Mouse (Mus musculus) limb, embryonic 15.5 days (tissue): Measurements from ENCODE around the gene Zfhx3. TPM values are rescaled to one million over a fixed set of nuclear protein-coding genes. Genes with fewer than 3 reads are reported as not detected.
A peak's percentile ranks its signal among the peaks of the same experiment; 100 is the strongest.

Source experiments
- ATAC-seq: fragments of 200-750 bp; cut with Nextera tagmentation; 2 replicates; pipeline ENCODE4 v1.8.0; 2017; ENCODE audit warnings: low read depth, moderate TSS enrichment; ENCODE audit not compliant: insufficient number of reproducible peaks, low FRiP score, low TSS enrichment
- H3K27ac ChIP-seq: fragments of 300-500 bp; sonication (generic); 2 replicates; pipeline ENCODE4 v1.5.1; 2015; ENCODE audit warnings: moderate library complexity, mild to moderate bottlenecking, inconsistent platforms
- H3K27me3 ChIP-seq: fragments of 300-500 bp; sonication (generic); 2 replicates; pipeline ENCODE4 v1.6.1; 2015; ENCODE audit warnings: inconsistent platforms
- H3K36me3 ChIP-seq: fragments of 300-500 bp; sonication (generic); 2 replicates; pipeline ENCODE4 v1.6.1; 2015; ENCODE audit warnings: inconsistent platforms
- H3K4me1 ChIP-seq: fragments of 300-500 bp; sonication (generic); 2 replicates; pipeline ENCODE4 v1.6.1; 2015; ENCODE audit warnings: inconsistent platforms
- H3K4me2 ChIP-seq: fragments of 300-500 bp; sonication (generic); 2 replicates; pipeline ENCODE4 v1.6.1; 2015; ENCODE audit warnings: mild to moderate bottlenecking, inconsistent platforms
- H3K4me3 ChIP-seq: fragments of 300-500 bp; sonication (generic); 2 replicates; pipeline ENCODE4 v1.5.1; 2015; ENCODE audit warnings: mild to moderate bottlenecking, inconsistent platforms
- H3K9ac ChIP-seq: fragments of 300-500 bp; sonication (generic); 2 replicates; pipeline ENCODE4 v1.6.1; 2015; ENCODE audit warnings: inconsistent platforms
- H3K9me3 ChIP-seq: fragments of 300-500 bp; sonication (generic); 2 replicates; pipeline ENCODE4 v1.6.1; 2016; ENCODE audit warnings: inconsistent platforms
- WGBS: fragments of 180-500 bp; shearing (Covaris S2); methylation state at CpG from one replicate; pipeline ENCODE4 v1.1.7; 2015; 5-methylcytosine and 5-hydroxymethylcytosine counted together
- polyA plus RNA-seq: library from polyadenylated mRNA; unstranded; fragments of >200 nt; fragmentation: Nextera tagmentation; extraction: Ambion mirVana; gene quantifications from 2 replicates; pipeline ENCODE4 v1.2.1, GENCODE M21; 2015

The Zfhx3 gene
- polyA plus RNA-seq, 1 experiment from 2014 or later = 19.3 TPM

GRCm38 (mm10) chr8:108713346-108714142 lies 771.1 kb downstream of the Zfhx3 start:
- H3K36me3 ChIP-seq = no peaks in the 10 kb centered on the region
- H3K4me2 ChIP-seq = peak overlapping the region; percentile 92
- WGBS = 21% methylated on average over 19 of the region's 19 CpGs
- H3K4me3 ChIP-seq = peak overlapping the region; percentile 71
- peaks cover 84% of the 10 kb centered on the region for H3K4me1 ChIP-seq
- no peaks in the 10 kb centered on the region for H3K27me3 ChIP-seq
- ATAC-seq = no peak
- H3K9ac ChIP-seq = peak overlapping the region; percentile 79
- peak overlapping the region; percentile 95 for H3K27ac ChIP-seq
- H3K9me3 ChIP-seq = no peaks in the 10 kb centered on the region

GRCm38 (mm10) chr8:108714143-108714635 lies 771.7 kb downstream of the Zfhx3 start:
- no peak for ATAC-seq

GRCm38 (mm10) chr8:108714636-108715415 lies 772.4 kb downstream of the Zfhx3 start:
- Histone ChIP-seq H3K4me3 (peak overlapping the region; percentile 71), H3K9ac (peak overlapping the region; percentile 79), H3K4me2 (peak overlapping the region; percentile 92), H3K27ac (peak overlapping the region; percentile 95), H3K4me1 (peaks cover 81% of the 10 kb centered on the region), H3K27me3 (no peaks in the 10 kb centered on the region), H3K36me3 (no peaks in the 10 kb centered on the region), H3K9me3 (no peaks in the 10 kb centered on the region)
- ATAC-seq = peak; percentile 67
- WGBS = under 1% methylated on average over 68 of the region's 84 CpGs

More at GRCm38 (mm10) chr8:108714143-108714635, 771.7 kb downstream of the Zfhx3 start:
- Histone ChIP-seq H3K4me2 (peak overlapping the region; percentile 92), H3K9ac (peak overlapping the region; percentile 79), H3K4me1 (peaks cover 83% of the 10 kb centered on the region), H3K36me3 (no peaks in the 10 kb centered on the region), H3K27ac (peak overlapping the region; percentile 95), H3K4me3 (peak overlapping the region; percentile 71), H3K27me3 (no peaks in the 10 kb centered on the region), H3K9me3 (no peaks in the 10 kb centered on the region)
- 3% methylated on average over 21 of the region's 21 CpGs for WGBS

GRCm38 (mm10) chr8:108715416-108715948 lies 773.0 kb downstream of the Zfhx3 start:
- Histone ChIP-seq H3K36me3 (no peaks in the 10 kb centered on the region), H3K4me1 (peaks cover 82% of the 10 kb centered on the region), H3K4me3 (peak overlapping the region; percentile 71), H3K27ac (peak overlapping the region; percentile 95), H3K27me3 (no peaks in the 10 kb centered on the region), H3K4me2 (peak overlapping the region; percentile 92), H3K9ac (peak overlapping the region; percentile 79), H3K9me3 (no peaks in the 10 kb centered on the region)
- WGBS = 9% methylated on average over 10 of the region's 11 CpGs
- no peak for ATAC-seq

GRCm38 (mm10) chr8:108716291-108716811 lies 773.9 kb downstream of the Zfhx3 start:
- no peak for ATAC-seq
- 27% methylated on average over 7 of the region's 7 CpGs for WGBS
- H3K4me2 ChIP-seq = peak overlapping the region; percentile 92
- no peaks in the 10 kb centered on the region for H3K27me3 ChIP-seq
- peaks cover 86% of the 10 kb centered on the region for H3K4me1 ChIP-seq
- peak overlapping the region; percentile 95 for H3K27ac ChIP-seq
- no peaks in the 10 kb centered on the region for H3K36me3 ChIP-seq
- no peak overlapping the region for H3K9ac ChIP-seq
- H3K4me3 ChIP-seq = peak overlapping the region; percentile 71
- no peaks in the 10 kb centered on the region for H3K9me3 ChIP-seq

- peak overlapping the region; percentile 6; the same call in 1 of the 2 replicates for H3K4me3 ChIP-seq
- H3K9ac ChIP-seq = no peak overlapping the region
- H3K4me1 ChIP-seq = peaks cover 81% of the 10 kb centered on the region
- peak overlapping the region; percentile 92 for H3K4me2 ChIP-seq
- 38% methylated on average over 8 of the region's 8 CpGs for WGBS
- no peak for ATAC-seq
- H3K9me3 ChIP-seq = no peaks in the 10 kb centered on the region
- no peaks in the 10 kb centered on the region for H3K36me3 ChIP-seq
- peak overlapping the region; percentile 54; the same call in 1 of the 2 replicates for H3K27ac ChIP-seq
- no peaks in the 10 kb centered on the region for H3K27me3 ChIP-seq
These were observed 775.1 kb downstream of the Zfhx3 start for GRCm38 (mm10) chr8:108717545-108717944.

GRCm38 (mm10) chr8:108718031-108718430 lies 775.6 kb downstream of the Zfhx3 start:
- no peaks in the 10 kb centered on the region for H3K9me3 ChIP-seq
- no peak for ATAC-seq
- 37% methylated on average over 6 of the region's 6 CpGs for WGBS
- peak overlapping the region; percentile 4; the same call in 1 of the 2 replicates for H3K4me3 ChIP-seq
- peaks cover 81% of the 10 kb centered on the region for H3K4me1 ChIP-seq
- peak overlapping the region; percentile 92; the same call in 1 of the 2 replicates for H3K4me2 ChIP-seq
- H3K27ac ChIP-seq = peak overlapping the region; percentile 38; the same call in 1 of the 2 replicates
- no peaks in the 10 kb centered on the region for H3K36me3 ChIP-seq
- no peak overlapping the region for H3K9ac ChIP-seq
- no peaks in the 10 kb centered on the region for H3K27me3 ChIP-seq

GRCm38 (mm10) chr8:108720840-108721239 lies 778.4 kb downstream of the Zfhx3 start:
- Histone ChIP-seq H3K4me2 (no peak overlapping the region), H3K4me1 (peaks cover 81% of the 10 kb centered on the region), H3K9me3 (no peaks in the 10 kb centered on the region), H3K9ac (no peak overlapping the region), H3K27ac (no peak overlapping the region), H3K36me3 (no peaks in the 10 kb centered on the region), H3K27me3 (no peaks in the 10 kb centered on the region), H3K4me3 (no peak overlapping the region)
- no peak for ATAC-seq
- 30% methylated on average over 4 of the region's 4 CpGs for WGBS

- peak; percentile 45; the same call in 1 of the 2 replicates for ATAC-seq
- peaks cover 71% of the 10 kb centered on the region for H3K4me1 ChIP-seq
- H3K4me2 ChIP-seq = no peak overlapping the region
- WGBS = 18% methylated on average over 8 of the region's 8 CpGs
- H3K4me3 ChIP-seq = no peak overlapping the region
- no peaks in the 10 kb centered on the region for H3K36me3 ChIP-seq
- no peaks in the 10 kb centered on the region for H3K27me3 ChIP-seq
- no peak overlapping the region for H3K9ac ChIP-seq
- H3K27ac ChIP-seq = peak overlapping the region; percentile 50
- no peaks in the 10 kb centered on the region for H3K9me3 ChIP-seq
These were observed 780.4 kb downstream of the Zfhx3 start for GRCm38 (mm10) chr8:108722671-108723513.

GRCm38 (mm10) chr8:108723636-108724035 lies 781.2 kb downstream of the Zfhx3 start:
- Histone ChIP-seq H3K27me3 (no peaks in the 10 kb centered on the region), H3K4me1 (peaks cover 71% of the 10 kb centered on the region), H3K36me3 (no peaks in the 10 kb centered on the region), H3K4me3 (no peak overlapping the region), H3K9me3 (no peaks in the 10 kb centered on the region), H3K4me2 (no peak overlapping the region), H3K9ac (no peak overlapping the region), H3K27ac (no peak overlapping the region; the same call in 1 of the 2 replicates)
- ATAC-seq = no peak
- WGBS = 68% methylated on average over 11 of the region's 11 CpGs
